Mouse (Mus musculus) limb, embryonic 11.5 days (tissue): ENCODE results near the gene Itih5. TPM values are rescaled to one million over a fixed set of nuclear protein-coding genes. Genes with fewer than 3 reads are reported as not detected.
A peak's percentile ranks its signal among the peaks of the same experiment; 100 is the strongest.

Experiments used
- ATAC-seq: fragments of 200-750 bp; cut with Nextera tagmentation; 2 replicates; pipeline ENCODE4 v1.8.0; 2017; ENCODE audit warnings: low read depth; ENCODE audit not compliant: insufficient number of reproducible peaks, low FRiP score, low TSS enrichment
- DNase-seq: peaks from one replicate; pipeline ENCODE4 v3.0.0-alpha.2; 2015; ENCODE audit warnings: low spot score
- H3K27ac ChIP-seq: fragments of 300-500 bp; sonication (generic); replicated peaks from 2 replicates; pipeline ENCODE4 v1.5.1; 2014; ENCODE audit warnings: low read depth, mild to moderate bottlenecking, low read length
- H3K27me3 ChIP-seq: fragments of 300-500 bp; sonication (generic); 2 replicates; pipeline ENCODE4 v1.6.1; 2014; ENCODE audit warnings: mild to moderate bottlenecking, low read length, mixed read lengths; ENCODE audit not compliant: control insufficient read depth, insufficient read depth
- H3K36me3 ChIP-seq: fragments of 300-500 bp; sonication (generic); 2 replicates; pipeline ENCODE4 v1.6.1; 2014; ENCODE audit warnings: mild to moderate bottlenecking, low read length, moderate library complexity, mixed read lengths; ENCODE audit not compliant: control insufficient read depth, insufficient read depth
- H3K4me1 ChIP-seq: fragments of 300-500 bp; sonication (generic); 2 replicates; pipeline ENCODE4 v1.6.1; 2014; ENCODE audit warnings: low read length, mixed read lengths; ENCODE audit not compliant: control insufficient read depth, insufficient read depth
- H3K4me2 ChIP-seq: fragments of 300-500 bp; sonication (generic); 2 replicates; pipeline ENCODE4 v1.6.1; 2014; ENCODE audit warnings: low read depth, mild to moderate bottlenecking, moderate library complexity; ENCODE audit not compliant: severe bottlenecking
- H3K4me3 ChIP-seq: fragments of 300-500 bp; sonication (generic); 2 replicates; pipeline ENCODE4 v1.5.1; 2014; ENCODE audit warnings: low read depth, low read length
- H3K9ac ChIP-seq: fragments of 300-500 bp; sonication (generic); 2 replicates; pipeline ENCODE4 v1.6.1; 2014; ENCODE audit warnings: mild to moderate bottlenecking, low read length
- H3K9me3 ChIP-seq: fragments of 300-500 bp; sonication (generic); 2 replicates; pipeline ENCODE4 v1.6.1; 2016; ENCODE audit warnings: low read length; ENCODE audit not compliant: control insufficient read depth
- WGBS: fragments of 180-500 bp; shearing (Covaris S2); extraction: QIAGEN DNeasy Blood & Tissue Kit; methylation state at CpG from one replicate; pipeline ENCODE4 v1.1.7; 2014; 5-methylcytosine and 5-hydroxymethylcytosine counted together
- polyA plus RNA-seq: library from polyadenylated mRNA; unstranded; fragments of >200 nt; fragmentation: Nextera tagmentation; extraction: Ambion mirVana; gene quantifications from 2 replicates; pipeline ENCODE4 v1.2.1, GENCODE M21; 2014

The Itih5 gene
- polyA plus RNA-seq, 1 experiment from 2014 or later: 2.0 TPM

GRCm38 (mm10) chr2:10276194-10276593 lies 122.8 kb downstream of the Itih5 start:
- Histone ChIP-seq H3K4me1 (no peaks in the 10 kb centered on the region), H3K27me3 (no peaks in the 10 kb centered on the region), H3K27ac (no peak overlapping the region), H3K9ac (no peak overlapping the region), H3K4me2 (no peak overlapping the region), H3K4me3 (no peak overlapping the region), H3K9me3 (no peaks in the 10 kb centered on the region), H3K36me3 (no peaks in the 10 kb centered on the region)
- peak; percentile 76 for ATAC-seq
- 44% methylated on average over 2 of the region's 2 CpGs for WGBS
- DNase-seq: peak; percentile 70

- Histone ChIP-seq H3K27ac (no peak overlapping the region), H3K4me2 (no peak overlapping the region), H3K9ac (no peak overlapping the region), H3K27me3 (peaks cover 6% of the 10 kb centered on the region; the same call in 1 of the 2 replicates), H3K36me3 (no peaks in the 10 kb centered on the region), H3K4me1 (no peaks in the 10 kb centered on the region), H3K9me3 (no peaks in the 10 kb centered on the region), H3K4me3 (no peak overlapping the region)
- no peak for ATAC-seq
- 38% methylated on average over 5 of the region's 5 CpGs for WGBS
- DNase-seq: no peak
These were observed 130.3 kb downstream of the Itih5 start for GRCm38 (mm10) chr2:10283686-10284085.

- Histone ChIP-seq H3K9me3 (no peaks in the 10 kb centered on the region), H3K27ac (no peak overlapping the region), H3K36me3 (no peaks in the 10 kb centered on the region), H3K4me1 (no peaks in the 10 kb centered on the region), H3K27me3 (peaks cover 6% of the 10 kb centered on the region; the same call in 1 of the 2 replicates), H3K4me3 (no peak overlapping the region), H3K4me2 (no peak overlapping the region), H3K9ac (no peak overlapping the region)
- peak; percentile 46 for DNase-seq
- WGBS: 4% methylated on average over 10 of the region's 10 CpGs
- no peak for ATAC-seq
These were observed 131.4 kb downstream of the Itih5 start for GRCm38 (mm10) chr2:10284636-10285270.

DNA sequence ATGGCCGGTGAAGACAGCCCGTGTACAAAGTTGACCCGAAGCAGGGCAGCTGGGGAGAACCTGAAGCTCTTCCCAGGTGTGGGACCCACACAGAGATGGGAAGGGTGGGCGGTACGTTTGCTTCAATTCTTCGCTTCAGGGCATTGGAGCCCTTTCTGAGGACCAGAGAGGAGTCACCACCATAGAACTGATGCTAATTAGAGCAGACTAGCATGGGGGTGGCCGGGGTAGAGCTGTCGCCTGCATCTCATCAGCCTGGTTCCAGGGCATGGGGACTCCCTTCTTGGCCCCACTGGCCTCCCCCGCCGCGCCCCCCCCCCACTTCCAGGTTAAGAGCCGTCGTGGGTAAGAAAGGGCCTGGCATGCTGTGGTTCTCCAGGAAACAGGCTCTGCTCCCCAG lies 132.6 kb downstream of the Itih5 start:
- Histone ChIP-seq H3K4me3 (no peak overlapping the region), H3K27me3 (peaks cover 6% of the 10 kb centered on the region; the same call in 1 of the 2 replicates), H3K4me2 (no peak overlapping the region), H3K9me3 (no peaks in the 10 kb centered on the region), H3K36me3 (no peaks in the 10 kb centered on the region), H3K9ac (no peak overlapping the region), H3K27ac (no peak overlapping the region), H3K4me1 (no peaks in the 10 kb centered on the region)
- ATAC-seq: no peak
- 19% methylated on average over 13 of the region's 13 CpGs for WGBS
- no peak for DNase-seq

DNA sequence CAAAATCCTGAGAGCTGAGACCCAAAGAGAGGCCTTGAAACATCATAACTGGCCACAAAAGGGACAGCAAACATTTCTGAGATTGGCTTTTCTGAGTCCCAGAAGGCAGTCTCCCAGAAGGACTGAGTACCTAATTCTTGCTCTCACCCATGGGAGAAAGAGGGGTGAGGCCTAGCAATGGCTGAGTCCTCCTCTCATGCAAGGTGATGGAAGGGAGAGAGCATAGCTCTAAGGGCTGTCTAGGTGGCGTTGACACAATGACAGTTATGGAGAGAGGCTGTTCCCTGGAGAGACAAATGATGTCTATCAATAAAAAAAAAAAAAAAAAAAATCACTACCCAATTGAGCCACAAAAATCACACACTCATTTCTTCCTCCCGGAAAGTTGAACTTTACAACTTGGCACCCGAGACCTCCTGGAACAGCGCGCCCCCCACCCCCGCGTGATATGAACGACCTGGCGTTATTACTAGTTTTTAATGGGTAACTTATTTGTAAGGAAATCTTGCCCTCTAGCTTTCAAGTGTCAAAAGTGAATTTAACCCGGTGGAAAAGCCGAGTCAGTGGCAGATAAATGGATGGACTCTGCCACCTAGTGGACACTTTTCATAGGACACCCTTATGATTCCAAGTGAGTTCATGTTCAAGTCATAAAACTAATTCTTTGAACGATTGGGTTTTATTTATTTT lies 134.9 kb downstream of the Itih5 start:
- ATAC-seq (no peak; the same call in 1 of the 2 replicates), DNase-seq (peak; percentile 82)
- no peaks in the 10 kb centered on the region for H3K9me3 ChIP-seq
- H3K27ac ChIP-seq: no peak overlapping the region
- no peak overlapping the region for H3K4me3 ChIP-seq
- H3K36me3 ChIP-seq: no peaks in the 10 kb centered on the region
- peaks cover 6% of the 10 kb centered on the region; the same call in 1 of the 2 replicates for H3K27me3 ChIP-seq
- H3K9ac ChIP-seq: no peak overlapping the region
- H3K4me2 ChIP-seq: no peak overlapping the region
- H3K4me1 ChIP-seq: no peaks in the 10 kb centered on the region
- WGBS: 10% methylated on average over 12 of the region's 12 CpGs

DNA sequence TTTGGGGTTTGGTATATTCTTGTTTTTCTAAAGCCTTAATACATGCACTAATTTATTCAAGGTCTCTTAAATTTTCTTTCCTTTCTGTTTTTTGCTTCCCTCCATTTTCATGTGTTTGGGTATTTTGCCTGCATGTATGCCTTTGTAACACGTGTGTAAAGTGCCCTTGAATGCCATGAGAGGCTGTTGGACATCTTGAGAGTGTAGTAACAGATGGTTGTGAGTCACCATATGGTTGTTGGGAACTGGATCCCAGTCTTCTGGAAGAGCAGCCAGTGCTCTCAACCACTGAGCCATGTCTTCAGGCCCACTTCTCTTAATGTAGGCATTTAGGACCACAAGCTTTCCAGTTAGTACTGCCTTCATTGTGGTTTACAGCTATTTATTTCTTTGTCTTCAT lies 135.5 kb downstream of the Itih5 start:
- H3K4me1 ChIP-seq: no peaks in the 10 kb centered on the region
- peaks cover under 1% of the 10 kb centered on the region; the same call in 1 of the 2 replicates for H3K27me3 ChIP-seq
- no peaks in the 10 kb centered on the region for H3K36me3 ChIP-seq
- no peak overlapping the region for H3K4me2 ChIP-seq
- no peak overlapping the region for H3K27ac ChIP-seq
- H3K9ac ChIP-seq: no peak overlapping the region
- no peak overlapping the region for H3K4me3 ChIP-seq
- H3K9me3 ChIP-seq: no peaks in the 10 kb centered on the region
- no peak for ATAC-seq
- 0% methylated on average over 1 of the region's 1 CpGs for WGBS
- DNase-seq: no peak

DNA sequence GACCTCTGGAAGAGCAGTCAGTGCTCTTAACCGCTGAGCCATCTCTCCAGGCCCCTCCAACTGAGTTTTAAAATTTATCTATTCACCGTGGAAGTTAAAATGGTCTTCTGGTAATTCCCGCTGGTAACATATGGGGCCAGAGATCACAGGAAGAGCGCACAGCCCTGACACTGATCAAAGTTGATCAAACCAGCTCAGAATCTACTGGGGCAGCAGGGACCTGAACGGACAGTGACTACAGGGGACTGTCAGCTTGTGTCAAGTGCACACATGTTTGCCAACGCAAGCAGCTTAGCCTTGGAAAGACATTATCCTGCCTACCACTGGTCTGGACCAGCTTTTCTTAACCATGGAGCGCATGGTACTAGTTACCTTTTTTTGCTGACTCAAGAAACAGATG lies 136.7 kb downstream of the Itih5 start:
- Histone ChIP-seq H3K27ac (no peak overlapping the region), H3K4me1 (no peaks in the 10 kb centered on the region), H3K4me3 (no peak overlapping the region), H3K9ac (no peak overlapping the region), H3K36me3 (no peaks in the 10 kb centered on the region), H3K9me3 (no peaks in the 10 kb centered on the region), H3K27me3 (no peaks in the 10 kb centered on the region), H3K4me2 (no peak overlapping the region)
- DNase-seq (no peak), ATAC-seq (no peak)
- WGBS: 84% methylated on average over 7 of the region's 7 CpGs

GRCm38 (mm10) chr2:10293556-10294206 lies 140.3 kb downstream of the Itih5 start:
- Histone ChIP-seq H3K9ac (no peak overlapping the region), H3K9me3 (no peaks in the 10 kb centered on the region), H3K36me3 (no peaks in the 10 kb centered on the region), H3K4me2 (no peak overlapping the region), H3K27me3 (no peaks in the 10 kb centered on the region), H3K4me3 (no peak overlapping the region), H3K27ac (no peak overlapping the region), H3K4me1 (no peaks in the 10 kb centered on the region; the same call in 1 of the 2 replicates)
- DNase-seq (peak; percentile 40), ATAC-seq (no peak)
- WGBS: 33% methylated on average over 10 of the region's 10 CpGs
